Mouse (Mus musculus) ES-E14 (cell line): ENCODE measurements around the gene Ush1g.

Experiments used
- CHD2 ChIP-seq: IDR thresholded peaks from 2 replicates; pipeline ENCODE4 v1.6.1; 2014; ENCODE audit warnings: mild to moderate bottlenecking, low read depth, low read length, inconsistent platforms
- ZNF384 ChIP-seq: IDR thresholded peaks from 2 replicates; pipeline ENCODE4 v1.6.1; 2012; ENCODE audit warnings: low read depth, low read length, inconsistent platforms

- TF ChIP-seq ZNF384 (no peak), CHD2 (no peak)
Observed at GRCm38 (mm10) chr11:115337826-115338225, 16.0 kb upstream of the Ush1g start.
